8 mouse cellular contexts compared by ENCODE assay signal in the genomic region with DNA sequence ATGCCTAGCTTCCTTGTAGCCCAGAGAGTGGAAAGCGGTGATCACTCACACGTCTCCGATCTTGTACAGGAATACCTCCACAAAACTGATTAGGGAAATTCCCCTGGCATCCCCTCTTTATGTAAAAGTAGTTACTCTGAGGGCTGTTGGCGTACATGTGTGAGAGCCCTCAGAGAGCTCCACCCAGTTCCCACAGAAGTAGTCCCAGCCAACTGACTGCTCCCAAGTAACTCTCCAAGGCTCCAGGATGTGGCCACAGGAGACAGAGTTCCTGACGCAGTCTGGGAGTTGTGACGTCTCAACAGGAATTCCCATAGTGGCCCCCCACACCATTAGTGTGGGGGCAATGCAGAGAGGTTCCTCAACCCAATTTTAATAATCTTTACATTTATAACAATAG. TPM values are rescaled to one million over a fixed set of nuclear protein-coding genes. Genes with fewer than 3 reads are reported as not detected.
DNase-seq lines count a peak whose midpoint lies in the region; ATAC-seq and TF ChIP-seq lines count a peak whose summit lies in the region.

No protein-coding gene starts in this region.

- H3K9me3 ChIP-seq in liver, embryonic 16.5 days (replicated peaks; ENCODE audit: control insufficient read depth, low read length): no peaks in the 10 kb centered on the region
- no peaks in the 10 kb centered on the region for H3K9me3 ChIP-seq in stomach, postnatal 0 days (ENCODE audit: control insufficient read depth, low read length)

- 0 out of 2 replicates have a peak overlapping the region, but pooled peaks have one; percentile 75 for H3K4me2 ChIP-seq in liver, embryonic 16.5 days (ENCODE audit: low read depth, low read length)
- H3K4me2 ChIP-seq in stomach, postnatal 0 days (replicated peaks; ENCODE audit: low read depth): peak overlapping the region; percentile 100

- no peak for TF ChIP-seq EP300 in stomach, postnatal 0 days (optimal IDR thresholded peaks at IDR 0.05)

- no peak for TF ChIP-seq CTCF in stomach, postnatal 0 days (IDR thresholded peaks at IDR 0.05; ENCODE audit: low read depth)

- ATAC-seq in liver, embryonic 16.5 days (ENCODE audit: low read depth): no peak
- peak; percentile 65 for ATAC-seq in stomach, postnatal 0 days (ENCODE audit: low FRiP score, low TSS enrichment)
- ATAC-seq in inflammation-experienced regulatory T-cells, adult 6 months: no peak

- no peak overlapping the region for H3K4me3 ChIP-seq in liver, embryonic 16.5 days (ENCODE audit: low read depth, low read length)
- peak overlapping the region; percentile 65 for H3K4me3 ChIP-seq in stomach, postnatal 0 days (ENCODE audit: low read depth, low read length)

- H3K9ac ChIP-seq in liver, embryonic 16.5 days (ENCODE audit: low read depth, low read length): no peak overlapping the region
- H3K9ac ChIP-seq in stomach, postnatal 0 days (ENCODE audit: low read length): no peak overlapping the region

- no peak overlapping the region for H3K27ac ChIP-seq in liver, embryonic 16.5 days (ENCODE audit: low read length)
- H3K27ac ChIP-seq in stomach, postnatal 0 days (replicated peaks): no peak overlapping the region; the same call in 1 of the 2 replicates

- peak; percentile 9 to 14 for DNase-seq in cerebellum, adult 18-20 months
- no peak for DNase-seq in cerebellum, postnatal 4 days (ENCODE audit: low spot score in 2 of 2)
- peak; percentile 8 for DNase-seq in retina, embryonic 14.5 days (ENCODE audit: low spot score)
- DNase-seq in retina, postnatal 1 day: no peak
- peak; percentile 36 for DNase-seq in stomach, postnatal 0 days (ENCODE audit: low spot score)
- no peak for DNase-seq in thymus, postnatal 14 days

- H3K36me3 ChIP-seq in liver, embryonic 16.5 days (ENCODE audit: control insufficient read depth, insufficient read depth): no peaks in the 10 kb centered on the region
- H3K36me3 ChIP-seq in stomach, postnatal 0 days (ENCODE audit: control insufficient read depth, insufficient read depth, low read length): no peaks in the 10 kb centered on the region

- H3K27me3 ChIP-seq in liver, embryonic 16.5 days (ENCODE audit: control insufficient read depth, insufficient read depth, low read depth, low read length): peaks cover 13% of the 10 kb centered on the region
- H3K27me3 ChIP-seq in stomach, postnatal 0 days (ENCODE audit: control insufficient read depth, insufficient read depth, low read length): no peaks in the 10 kb centered on the region

- no peaks in the 10 kb centered on the region for H3K4me1 ChIP-seq in liver, embryonic 16.5 days (ENCODE audit: control insufficient read depth, low read depth, low read length)
- H3K4me1 ChIP-seq in stomach, postnatal 0 days (replicated peaks; ENCODE audit: control insufficient read depth, insufficient read depth): no peaks in the 10 kb centered on the region

- WGBS in liver, embryonic 16.5 days (ENCODE audit: insufficient replicate concordance): 41% methylated on average over 6 of the region's 6 CpGs
- WGBS in stomach, postnatal 0 days: 36% methylated on average over 6 of the region's 6 CpGs

RNA-seq across cellular contexts. Expression of gene Cfap69, which starts 1.0 kb away (rescaled TPM):
- 0.19 and 0.70 TPM in 2 replicates for polyA plus RNA-seq in liver, embryonic 16.5 days (2015; fragmentation: Nextera tagmentation; extraction: Ambion mirVana)
- 7.2 and 8.1 TPM in 2 replicates for polyA plus RNA-seq in stomach, postnatal 0 days (2015; fragmentation: Nextera tagmentation; extraction: Ambion mirVana)
- not detected for polyA plus RNA-seq in inflammation-experienced regulatory T-cells, adult 6 months (2017; shearing (Covaris generic))

RNA-seq across cellular contexts. Expression of gene Steap2, which starts 31.3 kb away (rescaled TPM):
- polyA plus RNA-seq in liver, embryonic 16.5 days (2015; fragmentation: Nextera tagmentation; extraction: Ambion mirVana): 4.6 and 5.1 TPM in 2 replicates
- polyA plus RNA-seq in stomach, postnatal 0 days (2015; fragmentation: Nextera tagmentation; extraction: Ambion mirVana): 4.2 and 5.0 TPM in 2 replicates
- under 1 TPM in 2 of 3 experiments, not detected in 1; 0.04 to 0.12 TPM for polyA plus RNA-seq in inflammation-experienced regulatory T-cells, adult 6 months (2017; shearing (Covaris generic))

Comparison
In these comparisons a context has a peak if more than half of its experiments do, and no peak if none do; other contexts are left out.
1. DNase-seq: peak in cerebellum, adult 18-20 months (2 of 2), retina, embryonic 14.5 days (single experiment) and stomach, postnatal 0 days (single experiment); none in cerebellum, postnatal 4 days (0 of 2), retina, postnatal 1 day (single experiment) and thymus, postnatal 14 days (single experiment).